Mouse (Mus musculus): Measurements from ENCODE around the gene Btbd10.

Btbd10 gene

DNA sequence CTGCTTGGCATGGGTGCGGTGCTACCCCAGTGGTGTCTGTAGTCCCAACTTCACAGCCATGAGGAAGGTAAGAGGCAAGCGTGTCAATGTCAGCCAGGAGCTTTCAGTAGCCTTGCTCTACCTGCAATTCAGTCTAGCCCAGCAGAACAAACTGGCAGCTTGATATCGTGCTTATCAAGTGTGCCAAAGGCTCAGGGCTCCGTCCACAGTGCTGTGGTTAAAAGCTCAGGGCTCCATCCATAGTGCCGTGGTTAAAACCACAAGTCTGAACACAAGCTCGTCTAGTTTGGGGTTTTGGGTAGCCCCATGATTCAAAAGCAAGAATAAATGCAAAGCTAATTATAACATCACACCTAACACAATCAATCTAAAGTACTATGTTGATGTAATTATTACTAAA lies 74.6 kb downstream of the Btbd10 start:
- no peak for DNase-seq

DNA sequence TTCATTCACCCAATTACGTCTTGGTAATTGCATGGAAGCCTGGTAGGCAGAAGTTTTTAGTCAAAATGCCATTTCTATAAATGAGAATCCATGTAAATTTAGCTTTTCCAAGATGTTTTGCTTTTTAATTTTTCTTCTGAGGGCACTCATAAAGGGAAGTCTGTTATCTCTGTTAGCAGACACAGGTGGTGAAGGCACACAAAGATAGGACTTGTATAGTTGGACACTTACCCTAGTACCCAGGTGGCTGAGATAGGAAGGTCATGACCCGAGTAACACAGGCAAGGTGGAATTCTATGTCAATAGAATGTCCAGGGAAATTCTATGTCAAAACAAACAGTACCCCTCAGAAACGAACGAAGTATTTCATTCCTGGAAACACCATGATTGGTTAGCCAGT lies 77.0 kb downstream of the Btbd10 start:
- no peak for DNase-seq

DNA sequence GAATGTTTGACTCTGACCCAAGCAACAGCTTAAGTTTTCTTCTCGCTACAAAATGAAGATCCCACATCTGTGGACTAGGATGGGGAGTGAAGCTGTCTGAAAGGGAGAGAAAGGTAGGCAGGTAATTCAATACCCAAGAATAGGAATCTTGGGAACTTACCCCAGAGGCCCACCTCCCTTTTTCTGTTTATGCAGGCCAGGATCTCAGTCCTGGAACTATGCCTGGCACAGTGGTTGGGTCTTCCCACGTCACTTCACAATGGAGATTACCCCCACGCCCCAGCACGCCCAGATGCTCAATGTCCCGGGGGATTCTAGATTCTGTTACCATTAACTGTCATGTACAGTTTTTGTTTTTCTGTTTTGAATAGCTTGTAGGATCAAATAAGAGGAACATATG lies 77.5 kb downstream of the Btbd10 start:
- no peak for DNase-seq

DNA sequence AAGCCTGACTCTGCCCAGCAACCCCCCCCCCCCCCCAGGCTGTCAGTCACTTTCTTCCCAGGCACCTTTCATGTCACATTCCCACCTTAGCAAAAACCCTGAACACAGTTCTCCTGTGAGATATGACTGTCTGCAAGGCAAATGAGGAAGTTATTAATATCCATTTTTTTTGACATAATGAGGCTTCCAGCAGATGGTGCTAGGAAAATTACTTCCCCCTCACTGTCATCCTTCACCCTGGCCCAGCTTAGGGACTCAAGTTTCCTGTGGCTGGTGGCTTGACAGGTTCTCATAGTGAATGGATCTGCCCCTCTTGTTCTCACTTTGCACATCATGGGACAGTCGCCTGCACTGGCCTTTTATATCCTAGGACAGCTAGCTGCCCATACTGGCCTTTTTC lies 80.0 kb downstream of the Btbd10 start:
- DNase-seq = no peak

DNA sequence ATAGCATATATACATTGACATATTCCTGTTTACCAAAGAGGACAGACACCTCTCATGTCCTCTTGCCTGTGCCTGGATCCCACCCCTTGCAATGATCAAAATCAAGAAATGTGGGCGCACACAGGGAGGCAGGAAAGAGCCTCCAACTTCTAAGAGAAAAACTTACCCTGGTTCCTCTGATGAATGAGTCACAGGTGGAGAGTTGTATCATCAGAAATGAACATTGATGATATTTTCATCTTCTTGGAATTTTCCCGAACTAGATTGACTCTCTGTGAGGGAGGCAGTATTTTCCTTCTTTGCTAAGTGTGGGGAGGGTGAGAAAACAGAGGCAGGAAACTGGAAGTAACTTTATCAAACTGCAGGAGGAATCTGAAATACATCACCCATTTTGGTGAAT lies 83.8 kb downstream of the Btbd10 start:
- no peak for DNase-seq

DNA sequence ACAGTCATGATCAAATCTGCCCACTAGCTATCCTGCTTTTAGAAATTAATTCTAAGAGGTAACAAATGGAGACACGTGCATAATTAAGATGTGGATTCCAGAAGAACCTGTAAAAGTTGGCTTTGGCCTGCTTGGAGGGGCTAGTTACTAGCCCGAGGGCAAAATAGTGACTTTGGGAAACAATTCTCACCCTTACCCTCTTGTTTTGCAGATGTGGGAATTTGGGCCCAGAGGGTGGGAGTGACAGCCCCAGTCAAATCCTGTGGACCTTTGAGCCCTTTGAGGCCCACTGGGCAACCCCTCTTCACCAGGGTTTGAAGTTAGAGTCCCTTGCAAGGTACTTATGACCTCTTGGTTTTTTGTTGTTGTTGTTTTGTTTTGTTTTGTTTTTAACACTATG lies 89.9 kb downstream of the Btbd10 start:
- DNase-seq = no peak

DNA sequence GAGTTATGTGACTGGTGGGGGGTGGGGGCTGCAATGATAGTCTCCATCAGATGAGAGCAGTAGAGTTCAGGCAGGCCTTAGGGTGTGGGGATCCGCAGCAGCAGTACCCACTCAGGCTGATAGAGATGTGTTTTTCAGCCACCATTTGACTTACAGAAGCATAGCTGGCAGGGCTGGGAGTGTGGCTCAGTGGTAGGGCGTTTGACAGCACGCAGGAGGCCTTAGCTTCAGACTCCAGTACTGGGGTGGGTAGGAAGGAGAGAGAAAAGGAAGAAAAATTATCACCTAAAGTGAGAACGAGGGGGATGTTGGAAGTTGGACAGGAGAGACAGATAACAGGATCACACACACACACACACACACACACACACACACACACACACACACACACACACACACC lies 90.7 kb downstream of the Btbd10 start:
- DNase-seq = no peak

DNA sequence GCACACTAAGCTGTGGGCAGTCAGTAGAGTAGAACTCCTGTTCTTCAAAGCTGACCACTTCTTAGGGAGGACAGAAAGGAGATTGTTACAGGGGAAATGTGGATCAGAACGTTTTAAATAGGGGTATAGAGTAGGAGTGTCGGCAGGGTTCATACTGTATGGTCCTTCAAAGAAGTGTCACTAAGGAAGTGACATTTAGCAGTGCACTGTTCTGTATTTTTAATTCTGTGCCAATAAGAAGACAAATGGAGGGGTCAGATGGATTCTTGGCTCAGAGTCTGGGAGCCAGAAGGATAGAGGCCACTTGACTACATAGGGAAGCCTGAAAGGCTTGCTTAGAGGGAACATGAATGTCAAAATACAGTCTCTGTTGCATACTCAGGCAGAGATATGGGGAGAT lies 91.9 kb downstream of the Btbd10 start:
- no peak for DNase-seq

DNA sequence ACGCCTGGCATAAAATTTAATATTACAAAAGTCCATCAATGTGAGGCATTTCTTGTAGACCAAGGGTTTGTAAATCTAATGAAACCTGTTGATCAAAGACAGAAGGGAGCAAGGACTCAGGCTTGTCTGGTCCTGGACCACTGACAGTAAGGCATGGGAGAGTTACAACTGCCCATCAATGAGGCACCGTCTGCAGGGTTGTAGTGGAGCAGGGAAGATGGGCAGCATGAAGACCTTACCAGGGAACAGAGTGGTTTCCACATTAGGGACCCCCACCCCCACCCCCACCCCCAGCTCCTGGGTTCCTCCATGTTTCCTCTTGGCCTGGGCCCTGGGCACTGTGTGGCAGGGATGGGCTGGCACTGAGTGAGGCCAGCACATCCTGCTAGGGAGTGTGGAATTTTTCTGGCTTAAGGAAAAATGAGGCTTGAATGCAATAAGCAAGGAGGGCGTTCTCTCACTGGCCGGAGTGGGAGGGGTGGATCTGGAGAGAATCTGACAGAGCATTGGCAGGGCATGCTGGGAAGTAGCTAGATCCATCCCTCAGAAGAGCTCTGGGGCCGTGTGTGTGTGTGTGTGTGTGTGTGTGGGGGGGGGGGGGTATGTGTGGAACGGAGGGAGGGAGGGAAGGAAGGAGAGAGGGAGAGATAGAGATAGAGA lies 96.7 kb downstream of the Btbd10 start:
- no peak for DNase-seq

DNA sequence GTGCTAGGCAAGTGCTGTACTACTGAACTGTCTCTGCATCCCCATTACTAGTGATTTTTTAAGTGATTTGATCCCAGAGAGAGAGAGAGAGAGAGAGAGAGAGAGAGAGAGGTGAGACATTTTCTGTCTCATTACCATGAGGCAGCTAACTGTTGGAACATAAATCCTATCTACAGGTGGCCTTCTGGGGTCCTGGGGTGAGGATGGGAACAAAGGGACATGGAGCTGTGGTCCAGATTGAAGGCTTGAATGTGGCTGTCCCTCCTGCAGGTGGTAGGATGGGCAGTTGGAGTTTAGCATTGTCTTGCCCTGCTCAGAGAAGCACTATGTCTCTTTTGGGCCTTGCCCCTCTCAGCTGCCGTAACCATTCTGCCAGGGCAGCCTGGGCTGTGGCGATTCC lies 98.2 kb downstream of the Btbd10 start:
- no peak for DNase-seq

DNA sequence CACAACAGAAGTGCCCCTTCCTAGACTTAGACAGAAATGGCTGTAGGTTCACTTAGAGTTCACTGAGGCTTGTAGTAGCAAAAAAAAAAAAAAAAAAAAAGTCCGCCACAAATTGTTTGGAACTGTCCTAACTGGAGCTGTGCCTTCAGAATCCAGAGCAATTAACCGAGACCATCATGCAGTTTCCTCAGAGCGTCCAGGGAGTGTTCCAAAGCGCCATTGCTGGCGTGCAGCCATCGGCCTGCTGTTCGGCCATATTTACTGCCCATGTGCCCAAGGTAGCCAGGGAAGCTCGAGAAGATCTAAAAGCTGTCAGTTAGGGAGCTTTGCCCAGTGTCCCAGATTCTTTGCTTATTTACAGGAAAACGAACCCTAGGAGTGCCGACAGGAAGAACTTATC lies 98.6 kb downstream of the Btbd10 start:
- no peak for DNase-seq

DNA sequence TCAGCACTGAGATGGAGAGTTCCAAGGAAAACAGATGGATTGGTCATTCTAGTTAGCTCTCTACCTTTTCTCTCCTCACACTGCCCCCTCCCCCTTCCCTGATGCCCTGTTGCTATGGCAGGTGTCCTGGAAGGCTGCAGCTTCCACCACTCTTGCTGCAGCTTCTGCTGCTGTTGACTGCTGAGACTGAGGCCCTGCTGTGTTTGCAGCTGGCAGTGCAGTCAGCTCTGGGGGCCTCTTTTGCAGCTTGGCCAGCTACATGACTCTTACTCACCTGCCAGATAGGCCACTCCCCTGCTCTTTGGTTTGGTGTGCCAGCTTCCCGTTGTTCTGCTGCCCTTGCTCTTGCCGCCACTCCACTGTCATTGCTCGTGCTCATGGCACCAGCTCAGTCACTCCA lies 99.3 kb downstream of the Btbd10 start:
- no peak for DNase-seq

DNA sequence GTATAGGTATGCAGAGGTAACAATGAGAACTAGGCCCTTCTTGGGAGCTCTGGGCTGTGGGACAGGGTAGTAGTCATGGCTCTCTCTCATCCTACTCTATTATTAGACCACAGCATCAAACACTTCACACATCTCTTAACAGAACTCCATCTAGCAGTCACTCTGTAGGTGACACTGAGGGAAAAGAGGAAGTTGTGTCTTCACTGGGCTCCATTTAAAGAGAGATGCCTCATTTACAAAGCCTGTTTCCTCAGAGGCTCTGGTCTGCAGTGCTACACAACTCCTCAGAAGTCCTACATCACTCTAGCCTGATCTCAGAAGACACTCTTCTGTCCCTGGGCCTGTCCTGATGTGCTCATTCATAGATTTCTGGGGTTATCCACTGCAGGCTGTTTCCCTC lies 100.1 kb downstream of the Btbd10 start:
- no peak for DNase-seq

DNA sequence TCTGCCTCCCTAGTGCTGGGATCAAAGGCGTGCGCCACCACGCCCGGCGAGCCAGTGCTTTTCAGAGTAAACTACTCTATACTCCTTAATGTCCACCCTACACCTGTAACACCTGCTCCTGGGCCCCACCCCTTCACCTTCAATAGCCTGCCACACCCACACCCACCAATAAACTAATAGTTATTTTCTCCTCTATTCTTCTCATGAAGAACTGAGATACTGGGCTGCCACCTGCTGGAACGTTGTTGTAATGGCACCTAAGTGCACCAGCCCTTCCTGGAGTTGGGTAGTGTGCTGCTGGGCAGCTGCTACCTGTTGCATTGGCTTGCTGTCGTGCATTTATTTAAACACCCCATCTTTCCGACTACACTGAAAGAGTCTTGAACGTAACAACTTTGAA lies 100.9 kb downstream of the Btbd10 start:
- peak; percentile 42 to 69 for DNase-seq
